Mouse (Mus musculus) left cerebral cortex, adult 8-10 months (tissue): ENCODE results near the gene Padi2. TPM values are rescaled to one million over a fixed set of nuclear protein-coding genes. Genes with fewer than 3 reads are reported as not detected.

Source experiments
- DNase-seq, 2 experiments: peaks; one replicate each; pipeline ENCODE4 v3.0.0; 2022; ENCODE audit warnings: low spot score in 2 of 2
- total RNA-seq, 4 experiments: library from RNA; stranded (reverse); gene quantifications; 2 replicates each; pipeline ENCODE4 v1.2.4; 2022

Padi2 gene
- total RNA-seq: 10 to 100 TPM; 18.8 to 23.9 (median 23.5) TPM

DNA sequence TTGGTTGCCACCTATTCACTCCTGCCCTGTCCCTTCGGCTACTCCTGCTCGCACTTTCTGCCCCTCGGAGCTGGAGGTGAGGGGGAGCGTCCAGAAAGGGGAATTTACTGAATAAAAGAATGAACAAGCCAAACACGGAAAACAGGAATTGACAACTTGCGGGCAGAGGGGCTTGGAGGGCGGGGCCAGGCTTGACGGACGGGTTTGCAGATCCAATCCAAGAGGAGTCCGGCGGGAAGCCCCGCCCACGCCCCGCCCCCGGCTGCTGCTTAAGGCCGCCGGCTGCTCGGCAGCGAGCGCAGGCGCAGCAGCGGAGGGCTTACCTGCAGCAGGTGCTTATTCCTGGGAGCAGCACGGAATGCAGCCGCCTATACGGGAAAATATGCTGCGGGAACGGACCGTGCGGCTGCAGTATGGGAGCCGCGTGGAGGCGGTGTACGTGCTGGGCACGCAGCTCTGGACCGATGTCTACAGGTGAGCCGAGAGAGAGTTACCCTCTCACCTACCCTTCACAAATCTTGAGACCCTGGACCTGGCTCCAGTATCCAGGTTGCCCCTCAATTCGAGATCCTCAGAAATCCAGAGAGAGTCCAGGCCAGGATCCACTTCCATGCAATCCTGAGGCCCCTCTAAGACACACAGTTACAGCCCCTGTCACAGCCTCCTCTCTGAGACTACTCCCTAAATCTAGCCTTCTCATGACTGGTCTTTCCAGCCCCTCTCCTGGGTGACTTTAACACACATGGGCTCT, at the start of gene Padi2:
Gene Padi2, plus strand, starts transcription at position 269 of the 751 bp plus-strand sequence.
- DNase-seq: peak; percentile 56 to 57

DNA sequence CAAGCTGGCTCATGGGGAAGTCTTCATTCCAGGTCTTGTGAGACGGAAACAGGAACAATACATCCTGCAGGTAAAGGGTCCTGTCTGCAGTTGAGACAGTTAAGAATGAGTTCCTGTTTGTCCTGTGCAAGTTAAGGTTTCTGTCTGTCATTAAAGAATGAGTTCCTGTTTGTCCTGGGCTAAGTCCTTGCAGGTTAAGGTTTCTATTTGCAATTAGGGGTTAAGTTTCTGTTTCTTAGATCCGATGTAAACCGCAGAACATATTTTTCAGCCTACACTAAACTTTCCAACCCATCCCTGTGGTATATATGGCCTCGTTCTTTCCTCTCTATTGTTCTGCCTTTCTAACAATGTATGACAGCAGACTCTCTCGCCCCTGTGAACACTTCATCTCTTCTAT, 49.1 kb upstream of the Padi2 start:
- DNase-seq: no peak

DNA sequence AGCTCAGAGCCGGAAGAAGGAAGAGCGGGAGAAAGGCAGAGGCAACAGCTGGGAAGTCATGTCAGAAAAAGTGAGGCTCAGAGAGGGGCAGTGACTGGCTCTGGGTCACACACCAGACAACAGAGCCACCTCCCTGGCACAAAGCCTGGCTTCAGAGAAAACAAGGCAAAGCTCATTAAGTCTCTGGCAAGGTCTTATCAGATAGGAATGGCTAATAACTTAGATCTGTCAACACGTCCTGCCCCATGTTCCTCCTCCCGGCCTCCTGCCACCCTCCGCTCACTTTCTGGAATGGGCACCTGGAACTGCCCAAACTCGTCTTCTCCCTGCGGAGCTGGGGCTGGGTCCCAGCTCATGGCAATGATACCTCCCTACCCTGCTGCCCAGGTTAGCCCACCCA, 48.3 kb upstream of the Padi2 start:
- no peak for DNase-seq

DNA sequence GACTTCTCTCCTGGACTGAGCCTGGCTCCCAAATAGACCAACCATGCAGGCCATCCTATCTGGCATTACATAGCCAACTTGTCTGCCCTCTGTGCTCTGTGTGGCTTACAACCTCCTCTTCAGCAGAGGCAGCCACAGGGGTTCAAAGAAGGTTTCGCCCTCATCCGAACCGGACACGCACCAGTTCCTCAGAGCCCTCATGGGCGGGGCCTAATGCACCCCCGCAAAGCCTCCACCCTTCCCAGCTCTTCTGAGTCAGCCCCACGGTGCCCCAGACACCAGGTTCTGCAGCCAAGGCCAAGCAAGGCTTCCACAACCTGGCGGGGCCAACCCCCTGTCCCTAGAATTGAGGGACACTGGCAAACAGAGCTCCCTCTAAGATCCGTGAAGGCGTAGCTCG, 46.9 kb upstream of the Padi2 start:
- DNase-seq: no peak

DNA sequence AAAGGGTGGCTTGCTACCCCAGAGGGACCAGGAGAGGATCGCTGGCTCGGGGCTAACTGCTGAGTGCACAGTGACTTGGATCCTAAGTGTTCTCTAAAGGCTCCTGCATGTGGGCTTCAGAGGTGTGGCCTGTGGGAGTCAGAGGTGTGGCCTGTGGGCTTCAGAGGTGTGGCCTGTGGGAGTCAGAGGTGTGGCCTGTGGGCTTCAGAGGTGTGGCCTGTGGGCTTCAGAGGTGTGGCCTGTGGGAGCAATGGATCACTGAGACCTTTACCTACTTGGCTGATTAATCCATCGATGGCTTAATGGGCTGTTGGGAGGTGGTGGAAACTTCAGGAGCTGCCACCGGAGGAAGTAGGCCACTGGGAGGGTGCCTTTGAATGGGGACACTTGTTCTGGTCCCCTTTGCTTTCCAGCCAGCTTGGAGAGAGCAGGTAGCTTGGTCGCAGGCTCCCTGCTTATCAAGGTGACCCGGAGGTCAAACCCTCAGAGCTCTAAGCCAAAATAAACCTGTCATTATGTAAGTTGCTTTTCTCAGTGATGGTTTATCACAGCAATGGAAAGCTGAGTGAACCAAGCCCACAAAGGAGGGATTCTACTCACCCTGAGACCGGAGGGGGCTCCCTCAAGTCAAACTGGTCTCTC, 45.9 kb upstream of the Padi2 start:
- DNase-seq: no peak

DNA sequence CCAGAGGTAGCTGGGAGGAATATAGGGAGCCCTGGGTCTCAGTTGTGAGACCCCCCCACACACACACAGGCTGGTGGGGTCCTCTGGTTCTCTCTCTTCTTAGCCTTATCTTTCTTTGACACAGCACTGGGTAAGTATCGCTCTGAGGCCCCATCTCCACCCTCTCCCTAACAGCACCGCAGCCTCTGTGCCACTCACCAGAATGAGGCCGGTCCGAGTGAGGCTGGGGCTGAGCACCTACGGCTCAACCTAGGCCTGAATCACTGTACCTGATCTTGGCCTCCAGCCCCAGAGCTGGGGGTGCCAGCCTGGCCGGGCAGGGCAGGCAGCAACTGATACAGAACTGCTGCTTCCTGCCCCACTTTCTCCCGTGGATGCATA, 45.4 kb upstream of the Padi2 start:
- no peak for DNase-seq

DNA sequence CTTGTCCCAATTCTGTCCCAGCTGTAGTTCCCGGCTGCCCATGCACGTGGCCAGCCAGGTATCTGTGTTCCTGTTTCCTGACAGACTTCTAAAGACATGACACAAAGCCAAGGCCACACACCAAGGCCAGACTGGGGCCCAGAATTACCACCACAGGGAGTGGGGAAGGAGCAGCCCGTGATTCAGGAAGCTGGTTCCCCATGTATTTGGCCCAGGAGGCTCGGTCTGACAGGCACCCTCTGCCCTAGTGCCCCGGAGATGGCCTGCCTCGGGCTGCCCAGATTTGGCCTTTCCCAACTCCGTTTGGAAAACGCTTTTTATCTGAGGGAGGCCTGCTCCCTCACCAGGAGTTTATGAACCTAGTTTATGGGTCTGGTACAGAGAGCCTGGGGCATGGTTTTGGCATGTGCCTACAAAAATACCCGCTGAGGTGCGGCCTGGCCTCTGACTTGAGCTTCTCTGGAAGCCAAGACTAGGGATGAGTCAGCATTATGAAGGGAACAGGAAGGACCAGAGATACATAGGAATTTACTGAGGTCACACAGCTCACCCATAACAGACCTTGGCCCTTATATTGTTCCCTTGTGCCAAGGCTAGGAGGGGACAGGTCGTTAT, 44.0 kb upstream of the Padi2 start:
- DNase-seq: no peak

DNA sequence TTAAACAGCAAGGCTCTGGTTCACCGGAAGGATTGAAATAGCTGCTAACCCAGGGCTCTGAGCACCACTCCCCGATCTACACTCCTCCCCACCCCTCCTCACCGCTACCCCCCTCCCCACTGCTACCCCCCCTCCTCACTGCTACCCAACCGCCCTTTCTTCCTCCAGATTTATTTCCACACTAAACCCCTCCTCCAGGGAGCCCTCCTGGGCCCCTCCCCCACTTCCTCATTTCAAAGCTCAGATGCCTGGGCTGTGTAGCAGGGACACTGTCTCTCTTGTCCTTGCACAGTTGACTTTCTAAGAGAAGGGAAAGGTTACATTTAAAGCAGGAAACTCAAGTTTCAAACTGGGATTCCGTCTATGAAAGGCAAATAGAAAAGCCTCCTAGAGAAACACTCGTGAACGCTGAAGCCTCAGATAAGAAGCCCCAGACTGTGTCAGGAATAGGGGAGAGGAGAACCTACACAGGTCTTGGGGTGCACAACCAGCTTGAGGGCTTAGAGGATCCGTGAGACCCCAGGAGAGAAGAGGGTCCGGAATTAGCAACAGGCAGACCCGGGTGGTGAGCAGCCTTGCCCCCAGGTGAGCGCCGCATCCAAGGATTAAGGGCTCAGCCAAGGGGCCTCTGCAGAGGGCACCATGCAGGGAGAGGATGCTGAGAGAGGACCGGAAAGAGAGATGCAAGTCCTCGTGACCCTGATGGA, 37.5 kb upstream of the Padi2 start:
- DNase-seq: no peak

DNA sequence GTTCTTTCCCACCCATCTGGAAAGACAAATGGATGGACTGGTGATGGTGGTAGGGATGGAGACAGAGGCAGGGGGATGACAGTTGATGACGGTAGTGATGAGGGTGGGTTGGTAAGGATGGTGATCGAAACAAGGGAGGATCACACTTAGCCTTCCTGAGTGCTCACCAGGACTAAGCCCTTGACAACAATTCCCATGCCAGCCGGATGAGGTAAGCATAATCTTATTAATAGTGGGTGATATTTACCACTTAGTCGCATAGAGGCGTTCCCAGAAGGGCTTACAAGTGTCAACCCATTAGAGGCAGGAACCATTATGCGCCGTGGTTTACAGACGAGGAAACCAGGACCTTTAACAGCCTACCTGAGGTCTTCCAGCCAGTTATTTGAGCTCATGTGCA, 36.2 kb upstream of the Padi2 start:
- no peak for DNase-seq

DNA sequence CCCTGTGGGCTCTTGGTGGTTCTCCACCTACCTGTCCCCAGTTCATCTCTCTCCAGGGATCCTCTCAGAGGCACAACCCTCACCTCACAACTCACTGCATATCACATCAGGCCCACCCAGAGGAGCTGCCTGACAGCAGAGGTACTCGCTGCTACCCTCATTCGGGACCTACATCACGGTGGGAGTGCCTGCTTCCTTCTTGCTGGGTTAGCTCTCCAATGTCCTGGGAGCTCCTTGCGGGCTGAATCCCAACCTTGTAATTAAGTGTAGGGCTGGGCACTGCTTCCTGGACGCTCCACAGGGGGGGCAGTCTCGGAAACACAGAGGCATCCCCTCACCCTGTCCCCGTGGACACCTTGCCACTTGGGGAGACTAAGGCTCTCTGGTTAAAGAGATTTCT, 35.3 kb upstream of the Padi2 start:
- DNase-seq: no peak

DNA sequence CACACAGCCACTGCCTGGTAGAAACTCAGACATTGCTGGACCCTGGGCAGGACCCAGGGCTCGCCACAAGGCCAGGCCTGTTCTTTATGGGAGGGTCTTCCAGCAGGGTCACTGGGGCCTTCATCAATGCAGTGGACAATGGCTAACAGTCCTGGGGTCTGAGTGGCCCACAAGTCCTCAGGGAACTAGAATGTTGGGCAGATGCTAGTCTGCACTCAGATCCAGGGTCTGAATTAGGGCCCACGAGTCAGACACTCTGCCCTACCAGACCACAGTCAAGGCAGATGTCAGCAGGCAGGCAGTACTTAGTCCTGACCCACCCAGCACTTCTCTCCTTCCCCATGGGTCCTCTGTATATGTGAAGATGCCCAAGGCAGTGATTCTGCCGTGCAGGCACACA, 34.8 kb upstream of the Padi2 start:
- no peak for DNase-seq

DNA sequence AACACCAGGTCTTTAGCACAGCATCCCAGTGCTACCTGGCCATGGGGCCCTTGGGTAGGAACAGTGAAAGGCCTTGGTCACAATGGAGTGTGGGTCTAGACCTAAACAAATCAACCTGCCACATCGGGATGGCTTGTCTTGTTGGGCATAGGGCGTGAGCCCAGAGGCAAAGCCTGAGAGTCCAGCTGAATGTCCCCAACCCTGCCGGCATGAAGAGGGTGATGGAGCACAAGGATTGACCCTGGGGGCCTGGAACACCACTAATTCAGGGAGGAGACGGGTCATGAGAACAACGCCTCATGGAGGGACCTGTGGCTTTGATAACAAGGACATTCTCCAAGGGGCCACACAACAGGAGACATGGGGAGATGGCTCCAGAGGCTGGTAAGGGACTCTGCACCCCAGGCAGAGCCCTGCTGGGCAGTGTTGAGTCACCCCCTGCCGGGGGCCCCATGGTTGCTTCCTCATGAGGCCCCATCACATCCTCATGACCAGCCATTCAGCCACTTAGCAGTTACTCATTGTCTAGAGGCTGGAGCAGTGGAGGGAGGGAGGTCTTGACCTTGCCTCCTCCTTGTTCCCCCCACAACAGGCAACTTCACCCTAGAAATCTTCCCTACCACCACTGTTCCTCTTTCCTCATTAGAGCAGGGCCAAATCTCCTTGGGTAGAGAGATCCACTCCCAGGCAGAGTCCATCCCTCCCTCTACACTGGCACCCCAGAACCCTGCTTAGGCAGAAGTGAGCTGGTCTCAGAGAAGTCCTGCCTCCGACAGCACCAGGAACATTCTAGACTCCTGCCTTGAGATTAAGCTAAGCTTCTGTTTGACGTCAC, 34.1 kb upstream of the Padi2 start:
- no peak for DNase-seq

DNA sequence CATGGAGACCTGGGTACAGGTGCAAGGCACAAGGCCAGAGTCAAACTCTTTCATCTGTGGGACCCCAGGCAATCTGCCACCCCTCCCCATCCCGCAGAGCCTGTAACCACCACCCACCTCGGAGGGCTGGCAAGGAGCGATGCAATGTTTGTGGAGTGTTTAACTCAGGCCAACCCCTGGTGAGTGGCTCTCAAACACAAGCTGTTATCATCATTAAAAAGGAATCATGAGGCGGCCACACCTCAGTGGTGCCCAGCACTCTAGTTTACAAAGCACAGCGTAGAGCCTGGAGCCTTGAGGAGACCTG, 33.5 kb upstream of the Padi2 start:
- DNase-seq: no peak

DNA sequence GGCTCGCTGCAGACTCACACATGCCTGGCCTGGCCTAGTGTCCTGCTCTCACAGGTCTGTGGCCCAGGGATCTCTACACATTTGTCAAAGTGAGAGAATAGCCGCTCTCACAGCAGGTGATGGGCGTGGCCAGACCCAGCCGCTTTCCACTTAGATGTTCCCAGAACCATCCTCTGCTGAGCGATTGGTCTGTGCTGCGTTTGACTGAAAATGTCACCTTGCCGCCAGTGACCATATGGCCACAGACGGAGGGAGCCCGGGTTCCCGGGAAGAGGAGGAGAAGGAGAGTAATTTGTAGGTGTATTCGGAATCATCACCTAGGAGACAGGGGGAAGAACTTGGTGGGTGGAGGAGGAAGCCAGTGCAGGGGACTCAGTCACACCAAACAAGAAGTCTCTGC, 33.1 kb upstream of the Padi2 start:
- DNase-seq: no peak

DNA sequence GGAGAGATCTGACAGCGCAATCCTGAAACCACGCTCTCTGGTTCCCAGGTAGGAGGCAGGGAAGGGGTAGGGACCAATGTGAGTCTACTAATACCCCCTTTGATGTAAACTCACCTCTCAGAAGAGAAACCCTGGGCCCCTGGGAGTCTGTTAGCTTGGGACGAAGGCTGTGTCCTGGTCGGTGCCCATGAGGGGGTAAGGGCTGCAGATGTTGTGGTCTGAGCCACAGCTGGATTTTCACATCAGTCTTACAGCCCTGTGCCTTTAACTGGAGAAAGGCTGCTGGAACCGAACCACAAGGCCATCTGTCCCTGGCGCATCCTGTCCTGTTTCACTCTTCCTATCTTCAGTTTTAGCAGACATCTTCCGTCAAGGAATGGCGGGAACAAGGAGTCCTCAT, 30.0 kb upstream of the Padi2 start:
- no peak for DNase-seq

DNA sequence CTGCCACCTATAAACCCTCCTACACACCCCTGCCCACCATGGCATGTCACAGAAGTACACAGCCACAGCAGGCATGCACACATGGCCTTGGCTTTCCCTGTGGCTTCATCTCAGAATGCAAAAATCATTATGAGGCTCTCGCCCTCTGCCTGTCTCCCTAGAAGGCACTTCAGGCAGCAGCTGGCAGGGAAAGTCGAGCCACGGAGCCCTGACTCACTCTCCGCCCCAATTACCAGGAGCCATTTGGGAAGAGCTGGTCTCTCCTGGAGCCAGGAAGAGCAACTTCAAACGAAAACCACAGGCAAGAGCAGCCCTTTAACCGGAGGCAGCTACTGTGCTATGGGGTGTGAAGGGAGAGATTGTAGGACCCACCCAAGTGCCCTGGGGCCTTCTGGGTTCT, 29.5 kb upstream of the Padi2 start:
- no peak for DNase-seq

DNA sequence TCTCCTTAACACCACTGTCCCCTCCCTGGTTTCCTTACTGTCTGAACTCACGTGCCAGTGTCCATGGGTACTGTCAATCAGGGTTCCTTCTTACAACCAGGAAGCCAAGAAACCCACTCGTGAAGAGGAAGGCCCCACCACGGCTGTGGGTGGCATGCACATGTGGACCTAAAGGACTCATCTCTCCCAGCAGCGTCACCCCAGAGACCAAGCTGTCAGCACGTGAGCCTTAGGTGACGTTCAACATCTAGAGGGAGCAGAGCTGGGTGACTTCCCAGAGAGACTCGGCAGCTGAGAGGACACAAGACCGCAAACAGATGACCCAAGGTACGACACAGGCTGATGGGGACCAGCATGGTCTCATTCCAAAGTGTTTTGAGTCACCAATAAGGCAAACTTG, 28.7 kb upstream of the Padi2 start:
- no peak for DNase-seq

DNA sequence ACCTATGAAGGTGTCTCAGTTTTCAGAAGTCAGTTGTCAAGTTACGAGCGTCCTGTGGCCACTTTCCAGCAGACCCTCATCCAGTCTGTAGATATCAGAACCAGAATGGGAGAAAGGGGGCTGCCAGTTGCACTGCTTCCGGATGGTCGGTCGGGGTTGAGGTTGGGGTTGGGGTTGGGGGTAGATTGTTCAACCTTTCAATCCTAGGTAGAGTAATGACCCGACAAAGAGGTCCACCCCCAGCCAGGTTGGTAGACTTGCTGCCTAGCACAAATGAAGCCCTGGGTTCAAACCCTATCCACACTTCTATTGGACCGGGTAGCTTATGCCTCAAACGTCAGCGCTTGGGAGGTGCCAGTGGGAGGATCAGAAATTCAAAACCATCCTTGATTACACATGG, 27.5 kb upstream of the Padi2 start:
- no peak for DNase-seq

DNA sequence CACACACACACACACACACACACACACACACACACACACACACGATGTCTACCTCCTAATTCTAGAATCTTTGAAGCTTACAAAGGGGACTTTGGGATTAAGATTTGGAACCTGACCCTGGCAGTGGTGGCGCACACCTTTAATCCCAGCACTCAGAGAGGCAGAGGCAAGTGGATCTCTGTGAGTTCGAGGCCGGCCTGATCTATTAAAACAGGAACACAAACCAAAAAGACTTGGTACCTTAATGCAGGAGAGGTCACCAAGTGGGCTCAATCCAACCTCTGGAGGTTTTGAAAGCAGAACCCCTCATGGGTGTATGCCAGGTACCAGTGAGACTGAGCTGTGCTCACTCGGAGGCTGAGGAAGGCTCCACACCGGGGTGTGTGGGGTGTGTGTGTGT, 27.0 kb upstream of the Padi2 start:
- DNase-seq: no peak

DNA sequence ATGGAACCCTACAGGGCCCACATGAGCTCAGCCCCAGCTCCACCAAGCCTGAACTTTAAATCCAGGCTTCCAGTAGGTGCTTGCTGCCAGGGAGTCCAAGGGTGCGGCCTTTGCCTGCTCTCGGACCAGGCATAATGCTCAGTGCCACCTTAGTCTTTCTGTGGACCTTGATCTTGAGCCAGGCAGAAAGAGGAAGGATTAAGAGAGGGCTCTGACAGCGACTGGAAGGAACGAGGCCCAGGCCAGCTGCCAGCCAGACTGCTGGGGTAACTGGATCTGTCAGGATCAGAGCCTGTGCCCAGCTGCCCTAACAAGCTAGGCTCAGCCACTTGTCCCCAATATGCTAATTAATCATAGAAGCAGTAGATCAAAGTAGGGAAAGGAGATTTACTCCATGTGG, 26.4 kb upstream of the Padi2 start:
- DNase-seq: peak in 1 of 2 experiments; percentile 29

DNA sequence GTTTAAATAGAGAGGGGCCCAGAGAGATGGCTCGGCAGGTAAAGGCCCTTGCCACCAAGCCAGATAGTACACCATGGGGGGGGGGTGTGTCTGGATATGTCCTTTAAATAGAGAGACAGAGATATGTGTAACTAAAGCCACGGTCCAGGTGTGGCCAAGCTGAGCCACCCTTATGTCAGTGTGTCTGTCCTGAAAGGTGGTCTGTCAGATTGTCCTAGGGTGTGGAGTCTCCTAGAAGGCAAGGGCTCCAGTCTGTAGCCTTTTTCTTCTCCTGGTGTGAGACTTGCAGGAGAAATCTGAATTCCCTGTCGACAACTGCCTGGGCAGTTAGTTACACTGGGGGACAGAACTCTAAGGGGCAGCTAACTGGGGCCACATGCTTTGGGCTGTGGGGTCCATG, 25.9 kb upstream of the Padi2 start:
- no peak for DNase-seq
